Mouse (Mus musculus): ENCODE results near the gene Bcap29. TPM values are rescaled to one million over a fixed set of nuclear protein-coding genes. Genes with fewer than 3 reads are reported as not detected.
"Not testable (repeated sequence)": the region's sequence is repeated elsewhere in the genome, so short reads cannot be mapped to it uniquely, and the experiment has no call there.

Gene Bcap29
- 2.4 and 2.9 TPM in 2 replicates for polyA plus RNA-seq (2012; rRNA removed)

GRCm38 (mm10) chr12:31634343-31635239, at the start of gene Bcap29:
Gene Bcap29 (minus strand): TSS chr12:31634658.
- WGBS: 2% methylated on average over 71 of the region's 73 CpGs
- DNase-seq (ENCODE audit: low read depth, low spot score): peak; percentile 31

- no peak for DNase-seq (ENCODE audit: low read depth, low spot score)
- WGBS: 80% methylated on average over 3 of the region's 3 CpGs
Measured at GRCm38 (mm10) chr12:31667187-31667586, 32.7 kb upstream of the Bcap29 start.

- DNase-seq (ENCODE audit: low read depth, low spot score): no peak
- 77% methylated on average over 6 of the region's 6 CpGs for WGBS
Measured at GRCm38 (mm10) chr12:31665999-31666398, 31.5 kb upstream of the Bcap29 start.

- WGBS: 96% methylated on average over 2 of the region's 2 CpGs
- DNase-seq (ENCODE audit: low read depth, low spot score): no peak
Measured at GRCm38 (mm10) chr12:31656841-31657240, 22.4 kb upstream of the Bcap29 start.

- DNase-seq (ENCODE audit: low read depth, low spot score): peak; percentile 36
- WGBS: under 1% methylated on average over 29 of the region's 29 CpGs
Measured at GRCm38 (mm10) chr12:31654965-31655477, 20.6 kb upstream of the Bcap29 start.

- under 1% methylated on average over 47 of the region's 47 CpGs for WGBS
- peak; percentile 74 for DNase-seq (ENCODE audit: low read depth, low spot score)
Measured at GRCm38 (mm10) chr12:31654197-31654964, 19.9 kb upstream of the Bcap29 start, which contains the start of the genes Dus4l and Cog5. Gene Dus4l (minus strand): TSS chr12:31654826. Gene Cog5 (plus strand): TSS chr12:31654869.

- 69% methylated on average over 5 of the region's 5 CpGs for WGBS
- DNase-seq (ENCODE audit: low read depth, low spot score): no peak
Measured at GRCm38 (mm10) chr12:31653611-31654010, 19.2 kb upstream of the Bcap29 start.

- DNase-seq (ENCODE audit: low read depth, low spot score): no peak
- 92% methylated on average over 3 of the region's 3 CpGs for WGBS
Measured at GRCm38 (mm10) chr12:31635240-31635607, 766 bp upstream of the Bcap29 start.

GRCm38 (mm10) chr12:31633970-31634342, 502 bp downstream of the Bcap29 start:
- DNase-seq (ENCODE audit: low read depth, low spot score): peak; percentile 19
- WGBS: 5% methylated on average over 13 of the region's 13 CpGs

- WGBS: 91% methylated on average over 9 of the region's 9 CpGs
- not testable (repeated sequence) for DNase-seq (ENCODE audit: low read depth, low spot score)
Measured at GRCm38 (mm10) chr12:31628396-31628795, 6.1 kb downstream of the Bcap29 start.

GRCm38 (mm10) chr12:31625016-31625415, 9.4 kb downstream of the Bcap29 start:
- WGBS: 93% methylated on average over 1 of the region's 1 CpGs
- DNase-seq (ENCODE audit: low read depth, low spot score): no peak

- 76% methylated on average over 8 of the region's 8 CpGs for WGBS
Measured at GRCm38 (mm10) chr12:31620106-31620505, 14.4 kb downstream of the Bcap29 start.

GRCm38 (mm10) chr12:31613353-31613752, 21.1 kb downstream of the Bcap29 start:
- DNase-seq (ENCODE audit: low read depth, low spot score): no peak
- 69% methylated on average over 4 of the region's 4 CpGs for WGBS

More at GRCm38 (mm10) chr12:31620106-31620505, 14.4 kb downstream of the Bcap29 start:
- no peak for DNase-seq (ENCODE audit: low read depth, low spot score)

- WGBS: 55% methylated on average over 3 of the region's 3 CpGs
- DNase-seq (ENCODE audit: low read depth, low spot score): no peak
Measured at GRCm38 (mm10) chr12:31608138-31608537, 26.3 kb downstream of the Bcap29 start.

- 92% methylated on average over 3 of the region's 3 CpGs for WGBS
- DNase-seq (ENCODE audit: low read depth, low spot score): no peak
Measured at GRCm38 (mm10) chr12:31604894-31605293, 29.6 kb downstream of the Bcap29 start.

GRCm38 (mm10) chr12:31603586-31603985, 30.9 kb downstream of the Bcap29 start:
- DNase-seq (ENCODE audit: low read depth, low spot score): no peak
- 69% methylated on average over 6 of the region's 6 CpGs for WGBS

GRCm38 (mm10) chr12:31594296-31594695, 40.2 kb downstream of the Bcap29 start:
- 92% methylated on average over 3 of the region's 3 CpGs for WGBS
- DNase-seq (ENCODE audit: low read depth, low spot score): no peak

GRCm38 (mm10) chr12:31592011-31592410, 42.4 kb downstream of the Bcap29 start:
- 38% methylated on average over 3 of the region's 3 CpGs for WGBS
- no peak for DNase-seq (ENCODE audit: low read depth, low spot score)

GRCm38 (mm10) chr12:31583726-31584125, 50.7 kb downstream of the Bcap29 start:
- DNase-seq (ENCODE audit: low read depth, low spot score): no peak
- 85% methylated on average over 2 of the region's 2 CpGs for WGBS

- WGBS: 82% methylated on average over 5 of the region's 5 CpGs
- DNase-seq (ENCODE audit: low read depth, low spot score): no peak
Measured at GRCm38 (mm10) chr12:31582081-31582480, 52.4 kb downstream of the Bcap29 start.
